Mouse (Mus musculus): ENCODE data around the gene Cdk19. TPM values are rescaled to one million over a fixed set of nuclear protein-coding genes. Genes with fewer than 3 reads are reported as not detected.
"Not testable (repeated sequence)": the region's sequence is repeated elsewhere in the genome, so short reads cannot be mapped to it uniquely, and the experiment has no call there.

The Cdk19 gene
- polyA plus RNA-seq, 2 experiments from 2014 or later = 11.4 to 18.3 TPM

GRCm38 (mm10) chr10:40525616-40526155 is 186.3 kb downstream of the Cdk19 start:
- ATAC-seq = no peak

GRCm38 (mm10) chr10:40526301-40526761 is 187.0 kb downstream of the Cdk19 start:
- ATAC-seq = no peak

DNA sequence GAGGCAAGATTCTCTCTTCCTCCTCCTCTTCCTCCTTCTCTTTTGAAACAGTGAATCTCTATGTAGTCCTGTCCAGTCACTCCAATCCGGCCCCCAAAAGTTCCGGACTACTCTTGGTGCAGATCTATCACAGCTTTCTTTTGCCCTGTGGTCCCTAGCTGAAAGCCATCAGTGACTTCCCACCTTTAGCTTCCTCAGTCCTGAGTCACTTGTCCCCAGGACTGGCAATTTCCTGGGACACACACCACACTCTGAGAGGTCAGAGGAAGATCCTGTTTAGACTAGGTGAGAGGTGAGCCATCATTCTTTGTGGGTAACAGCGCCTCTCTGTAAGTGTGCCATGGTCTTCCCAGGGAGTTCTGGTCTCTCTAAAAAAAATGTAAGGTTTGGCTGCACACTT is 187.6 kb downstream of the Cdk19 start:
- ATAC-seq = no peak

GRCm38 (mm10) chr10:40527573-40527972 is 188.2 kb downstream of the Cdk19 start:
- peak; percentile 84 for ATAC-seq

DNA sequence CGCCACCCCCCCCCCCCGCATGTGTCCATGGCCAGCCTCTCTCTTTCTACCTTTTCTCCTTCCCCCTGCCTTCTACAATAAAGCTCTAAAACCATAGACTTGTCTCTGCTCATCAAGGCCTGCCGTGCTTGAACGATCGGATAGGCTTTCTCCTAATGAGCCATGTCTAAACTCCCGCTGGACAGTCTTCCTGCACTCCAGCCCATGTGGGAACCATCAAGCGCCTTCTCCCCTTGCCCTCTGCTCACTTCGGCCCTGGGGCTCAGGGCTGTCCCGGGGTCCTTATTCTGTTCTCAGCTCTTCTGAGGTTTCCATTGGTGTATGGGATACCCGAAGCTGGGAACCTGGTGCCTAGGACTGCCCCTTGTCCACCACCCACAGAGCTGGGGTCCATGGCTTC is 189.3 kb downstream of the Cdk19 start:
- ATAC-seq = no peak

DNA sequence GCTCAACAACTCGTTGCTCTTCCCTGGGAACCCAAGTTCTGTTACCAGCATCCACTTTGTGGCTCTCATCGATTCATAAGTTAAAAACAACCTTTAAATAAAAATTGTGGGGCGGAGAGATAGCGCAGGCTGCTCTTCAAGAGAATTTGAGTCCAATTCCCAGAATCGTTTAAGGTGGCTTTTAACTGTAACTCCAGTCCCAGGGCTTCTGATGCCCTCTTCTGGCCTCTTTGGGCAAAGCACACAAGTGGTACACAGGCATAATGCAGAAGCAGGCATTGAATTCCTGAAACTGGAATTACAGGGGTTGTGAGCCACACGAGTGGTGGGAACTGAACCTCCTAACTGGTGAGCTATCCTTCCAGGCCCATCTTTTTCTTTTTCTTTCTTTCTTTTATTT is 190.3 kb downstream of the Cdk19 start:
- ATAC-seq = peak; percentile 64

- ATAC-seq = no peak
Observed at GRCm38 (mm10) chr10:40530661-40531060, 191.3 kb downstream of the Cdk19 start.

GRCm38 (mm10) chr10:40532586-40532985 is 193.2 kb downstream of the Cdk19 start:
- ATAC-seq = not testable (repeated sequence)

Other genes starting within 250 kb of the Cdk19 start
- 1 to 10 TPM; 2.5 to 3.0 TPM for gene Slc16a10, start 197.3 kb upstream of the Cdk19 start, polyA plus RNA-seq (2017; shearing (Covaris generic))
- gene Rpf2, start 92.5 kb upstream of the Cdk19 start, polyA plus RNA-seq (2017; shearing (Covaris generic)) = 10 to 100 TPM; 59.7 to 68.8 TPM
- gene Gtf3c6, start 81.5 kb upstream of the Cdk19 start, polyA plus RNA-seq (2017; shearing (Covaris generic)) = 100 to 1,000 TPM; 116 to 128 TPM
- gene Amd1, start 37.4 kb upstream of the Cdk19 start, polyA plus RNA-seq (2017; shearing (Covaris generic)) = 10 to 100 TPM; 59.6 to 85.7 TPM
- not detected for gene Slc22a16, start 230.8 kb downstream of the Cdk19 start, polyA plus RNA-seq (2017; shearing (Covaris generic))